Mouse (Mus musculus) ZHBTc4 (cell line): ENCODE measurements around the gene Nudt16.
"Not testable (repeated sequence)": the region's sequence is repeated elsewhere in the genome, so short reads cannot be mapped to it uniquely, and the experiment has no call there.

Experiments
- DNase-seq: peaks from one replicate; pipeline ENCODE4 v3.0.0-alpha.2; 2011; ENCODE audit warnings: low read depth, low spot score

Nudt16 gene

DNA sequence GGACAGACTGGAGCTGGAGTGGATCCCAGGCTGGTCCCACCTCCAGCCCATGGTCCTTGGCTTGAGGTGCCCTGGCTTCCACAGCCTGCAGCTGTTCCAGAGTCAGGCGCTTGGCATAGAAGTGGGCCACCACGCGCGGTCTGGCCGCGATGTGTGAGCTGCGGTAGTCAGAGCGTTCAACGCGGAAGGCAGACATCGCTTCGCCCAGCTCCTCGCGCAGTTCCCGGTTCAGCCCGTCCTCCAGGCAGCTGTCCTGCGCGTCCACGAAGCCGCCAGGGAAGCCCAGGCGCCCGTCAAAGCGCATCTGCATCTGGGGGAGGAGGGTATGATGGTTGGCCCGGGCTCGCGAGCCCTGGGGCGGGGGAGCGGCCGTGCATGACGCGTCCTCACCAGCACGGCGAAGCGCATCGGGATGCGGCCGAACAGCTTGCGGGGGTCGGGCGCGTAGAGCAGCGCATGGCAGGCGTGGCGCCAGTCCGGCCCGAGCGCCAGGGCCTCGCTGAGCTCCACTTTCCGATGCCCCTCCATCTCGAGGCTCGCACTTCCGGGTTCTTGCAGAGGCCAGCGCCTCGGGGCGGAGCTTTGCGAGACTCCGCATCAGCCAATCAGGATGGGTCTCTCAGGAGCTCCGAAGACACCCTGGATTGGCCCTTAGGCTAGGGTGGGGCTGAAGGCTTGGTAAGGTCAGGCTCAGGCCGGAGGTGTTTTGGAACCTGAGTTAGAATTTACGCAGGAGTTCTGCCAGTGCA, at the start of gene Nudt16:
TSS of gene Nudt16 (minus strand) at position 572 of the 749 bp plus-strand sequence.
- peak; percentile 97 for DNase-seq

- no peak for DNase-seq
Measured at GRCm38 (mm10) chr9:105144992-105145391, 13.4 kb upstream of the Nudt16 start, which contains the start of gene 1700080E11Rik. 1700080E11Rik (minus strand) TSS chr9:105145092.

DNA sequence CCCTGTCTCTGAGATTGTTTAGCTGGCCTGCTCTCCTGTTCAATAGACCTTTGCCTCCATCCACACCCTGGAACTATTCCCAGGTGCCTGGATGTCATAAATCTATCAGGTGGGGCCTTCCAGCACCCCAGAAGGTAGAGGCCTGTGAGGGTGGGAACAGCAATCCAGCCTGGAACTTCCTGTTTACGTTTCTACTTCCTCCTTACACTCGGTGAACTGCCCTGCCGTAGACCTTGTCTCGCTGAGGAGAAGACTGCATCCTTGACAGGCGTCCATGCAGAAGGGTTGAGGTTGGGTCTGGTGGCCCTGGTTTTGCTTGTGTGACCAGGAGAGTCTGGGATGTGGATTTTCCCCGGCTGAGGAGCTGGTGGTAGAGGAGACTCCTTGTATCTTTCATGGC, 7.6 kb upstream of the Nudt16 start:
- no peak for DNase-seq

DNA sequence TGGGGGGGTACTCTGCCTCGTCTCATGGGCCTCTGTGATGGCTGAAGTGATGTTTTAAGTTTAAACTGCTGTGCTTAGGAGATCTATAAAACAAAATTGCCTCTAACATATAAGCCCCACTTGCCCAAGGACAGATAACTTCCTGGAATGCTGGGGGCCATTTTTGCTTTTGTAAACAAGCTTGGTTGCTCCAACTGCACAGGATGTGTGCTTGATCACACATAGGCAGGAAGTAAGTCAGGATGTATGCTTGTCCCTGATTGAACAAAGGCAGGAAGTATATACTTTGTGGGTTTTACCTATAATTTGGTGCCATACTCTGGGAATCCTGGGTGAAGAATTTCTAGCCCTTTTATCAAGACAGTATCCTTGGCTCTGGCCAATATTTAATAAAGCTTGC, 4.8 kb upstream of the Nudt16 start:
- no peak for DNase-seq

GRCm38 (mm10) chr9:105134536-105134935, 2.9 kb upstream of the Nudt16 start:
- DNase-seq = no peak

- DNase-seq = no peak
Measured at GRCm38 (mm10) chr9:105132002-105132367, 361 bp upstream of the Nudt16 start.

GRCm38 (mm10) chr9:105130331-105130730, 1.3 kb downstream of the Nudt16 start:
- DNase-seq = no peak

- not testable (repeated sequence) for DNase-seq
Measured at GRCm38 (mm10) chr9:105125206-105125605, 6.4 kb downstream of the Nudt16 start.

GRCm38 (mm10) chr9:105103893-105104292, 27.7 kb downstream of the Nudt16 start:
- no peak for DNase-seq

DNA sequence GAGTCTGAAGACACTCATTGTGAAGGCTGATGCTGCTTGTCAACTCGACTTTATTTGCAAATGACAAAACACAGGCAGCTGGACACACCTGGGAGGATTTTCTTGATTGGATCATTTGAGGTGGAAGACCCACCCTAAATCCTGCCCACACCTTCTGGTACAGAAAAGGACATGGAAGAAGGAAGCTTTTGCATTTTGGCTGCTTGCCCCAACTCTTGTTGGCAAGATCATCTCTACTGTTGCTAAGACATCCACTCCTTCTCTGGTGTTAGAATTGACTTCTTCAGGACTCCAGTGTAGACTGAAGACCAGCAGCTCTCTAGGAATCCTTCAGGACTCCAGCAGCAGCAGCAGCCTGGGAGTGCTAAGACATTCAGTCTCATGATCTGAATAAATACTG, 29.7 kb downstream of the Nudt16 start:
- no peak for DNase-seq

- DNase-seq = no peak
Measured at GRCm38 (mm10) chr9:105100807-105101570, 30.6 kb downstream of the Nudt16 start.

- DNase-seq = no peak
Measured at GRCm38 (mm10) chr9:105080246-105080645, 51.4 kb downstream of the Nudt16 start.
